Mouse (Mus musculus) lung, postnatal 4 days (tissue): Measurements from ENCODE around the gene Tmem169.
"Not testable (repeated sequence)": the region's sequence is repeated elsewhere in the genome, so short reads cannot be mapped to it uniquely, and the experiment has no call there.

Experiments
- DNase-seq, 2 experiments: peaks; one replicate each; pipeline ENCODE4 v3.0.0; 2021

Gene Tmem169

GRCm38 (mm10) chr1:72283992-72284485 is at the start of gene Tmem169, which contains the start of gene Pecr:
TSS of gene Tmem169 (plus strand) at chr1:72284369.
TSS of gene Pecr (minus strand) at chr1:72284314.
- DNase-seq, result peak; percentile 94 to 95

- DNase-seq, result peak; percentile 76 to 82
Measured at GRCm38 (mm10) chr1:72236363-72237006, 47.7 kb upstream of the Tmem169 start.

DNA sequence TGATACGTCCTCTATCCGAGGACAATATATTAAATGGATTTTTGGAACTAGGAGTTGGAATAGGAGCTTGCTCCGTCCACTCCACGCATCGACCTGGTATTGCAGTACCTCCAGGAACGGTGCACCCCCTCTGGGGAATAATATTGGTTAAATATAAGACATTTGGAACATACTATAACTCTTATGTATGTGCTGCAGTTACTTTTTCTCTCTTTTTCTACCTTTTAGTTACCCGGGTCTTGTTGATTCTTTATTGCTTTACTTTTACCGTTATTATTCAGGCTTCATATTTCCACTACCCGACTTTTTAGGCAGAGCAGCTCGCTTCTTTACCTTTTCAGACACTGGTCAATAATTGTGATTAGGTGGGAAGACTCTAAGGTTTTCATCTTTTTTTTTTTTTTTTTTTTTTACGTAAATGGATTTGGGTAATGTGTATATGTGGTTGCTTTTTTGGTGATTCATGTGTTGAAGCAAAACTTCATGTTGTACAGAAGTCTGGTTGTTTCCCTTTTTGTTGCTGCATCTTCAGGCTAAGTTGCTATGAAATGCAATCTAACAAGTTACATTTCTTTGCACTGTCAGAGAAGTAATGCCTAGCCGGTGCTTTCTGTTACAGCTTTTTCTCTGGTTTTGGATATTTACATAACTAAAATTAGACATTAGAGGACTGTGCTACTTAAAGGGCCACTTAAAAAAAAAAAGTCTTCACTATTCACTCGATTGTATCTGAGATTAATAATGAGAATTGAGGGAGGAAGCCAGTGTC is 47.0 kb upstream of the Tmem169 start:
- DNase-seq, result no peak

DNA sequence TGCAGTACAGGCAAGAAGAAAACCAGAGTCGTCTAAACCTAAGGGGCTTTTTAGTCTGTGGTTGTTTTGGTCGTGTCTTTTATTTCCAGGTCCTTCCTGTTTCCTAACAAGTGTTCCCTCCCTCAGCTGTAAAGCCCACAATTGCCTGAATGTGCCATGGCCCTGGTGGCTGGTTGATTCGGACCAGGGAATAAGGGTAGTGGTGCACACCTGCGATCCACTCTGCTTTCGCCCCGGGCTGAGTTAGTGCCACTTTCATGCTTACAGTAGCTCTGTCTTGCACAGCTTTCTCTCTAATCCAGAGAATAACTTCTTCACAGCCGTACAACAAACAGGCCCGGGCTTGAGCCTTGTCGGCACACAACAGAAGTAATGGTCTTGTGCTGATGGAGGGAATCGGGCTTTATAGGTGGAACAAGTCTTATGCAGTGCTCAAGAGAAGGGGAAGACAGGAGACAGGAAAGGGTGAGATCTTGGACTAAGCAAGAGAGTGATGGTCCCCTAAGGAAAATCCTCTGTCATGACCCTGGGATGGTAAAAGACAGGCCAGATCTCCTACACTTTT is 46.1 kb upstream of the Tmem169 start:
- DNase-seq, result no peak

- not testable (repeated sequence) for DNase-seq
Measured at GRCm38 (mm10) chr1:72239113-72239512, 45.1 kb upstream of the Tmem169 start.

DNA sequence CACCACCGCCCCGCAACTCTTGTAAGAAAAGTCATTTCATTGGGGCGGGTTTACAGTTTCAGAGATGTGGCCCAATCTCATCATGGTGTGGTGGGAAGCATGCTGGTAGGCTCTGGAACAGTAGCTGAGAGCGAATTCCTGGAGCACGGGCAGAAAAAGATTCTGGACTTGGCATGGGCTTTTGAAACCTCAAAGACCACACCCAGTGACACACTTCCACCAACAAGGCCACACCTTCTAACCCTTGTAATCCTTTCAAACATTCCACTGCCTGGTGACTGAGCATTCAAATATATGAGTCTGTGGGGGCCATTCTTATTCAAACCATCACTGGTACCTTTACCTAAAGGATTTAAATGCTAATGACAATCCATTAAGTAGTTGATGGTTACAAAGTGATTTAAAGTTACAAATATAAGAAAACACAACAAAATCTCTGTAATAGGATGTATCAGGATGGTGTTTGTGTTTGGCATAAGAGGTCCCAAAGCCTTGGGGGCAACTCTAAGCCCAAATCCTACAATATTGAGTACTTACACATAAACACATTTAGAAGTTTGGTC is 41.5 kb upstream of the Tmem169 start:
- DNase-seq, result no peak

DNA sequence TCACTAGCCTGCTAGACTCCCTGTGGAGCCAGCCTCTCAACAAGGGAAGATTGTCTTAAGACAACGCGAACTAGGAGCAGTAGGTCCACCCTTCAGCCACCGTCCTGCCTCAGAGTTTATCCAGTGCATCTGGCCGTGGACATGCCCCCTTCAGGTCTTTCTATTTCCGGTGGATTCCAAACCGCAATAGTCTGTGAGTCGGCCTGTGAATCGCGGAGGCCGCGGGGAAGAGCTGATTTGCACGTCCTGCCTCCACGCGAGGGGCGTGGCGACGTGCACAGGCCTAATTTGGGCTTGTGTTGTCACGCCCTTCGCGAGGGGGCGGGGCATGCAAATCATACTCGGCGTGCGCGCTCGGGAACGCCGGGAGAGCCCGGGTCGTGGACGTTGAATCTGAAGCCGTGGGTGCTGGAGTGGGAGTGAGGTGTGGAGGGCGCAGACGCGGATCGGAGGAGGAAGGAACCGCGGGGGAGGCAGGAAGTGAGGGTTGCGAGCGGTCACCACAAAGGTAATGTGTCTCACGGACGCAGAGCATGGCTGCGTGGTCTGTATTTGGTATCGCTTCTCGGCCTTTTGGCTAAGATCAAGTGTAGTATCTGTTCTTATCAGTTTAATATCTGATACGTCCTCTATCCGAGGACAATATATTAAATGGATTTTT is 40.4 kb upstream of the Tmem169 start:
- DNase-seq, result peak; percentile 96 to 97

- no peak for DNase-seq
Measured at GRCm38 (mm10) chr1:72244317-72245036, 39.7 kb upstream of the Tmem169 start.

- DNase-seq, result not testable (repeated sequence)
Measured at GRCm38 (mm10) chr1:72248226-72248737, 35.9 kb upstream of the Tmem169 start.

DNA sequence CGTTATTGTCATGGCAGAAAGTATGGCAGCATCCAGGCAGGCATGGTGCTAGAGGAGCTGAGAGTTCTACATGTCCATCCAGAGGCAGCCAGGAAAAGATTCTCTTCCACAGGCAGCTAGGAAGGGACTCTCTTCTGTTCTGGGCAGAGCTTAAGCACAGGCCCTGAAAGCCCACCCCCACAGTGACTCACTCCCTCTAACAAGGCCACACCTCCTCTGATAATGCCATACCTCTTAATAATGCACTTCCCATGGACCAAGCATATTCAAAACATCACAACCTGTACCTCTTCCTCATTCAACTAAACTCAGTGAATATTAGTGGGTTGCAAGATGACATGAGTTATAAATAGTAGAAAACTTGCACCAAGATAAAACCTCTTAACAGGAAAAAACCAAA is 32.4 kb upstream of the Tmem169 start:
- DNase-seq, result no peak

- peak; percentile 14 to 26 for DNase-seq
Measured at GRCm38 (mm10) chr1:72253881-72254491, 30.2 kb upstream of the Tmem169 start.

DNA sequence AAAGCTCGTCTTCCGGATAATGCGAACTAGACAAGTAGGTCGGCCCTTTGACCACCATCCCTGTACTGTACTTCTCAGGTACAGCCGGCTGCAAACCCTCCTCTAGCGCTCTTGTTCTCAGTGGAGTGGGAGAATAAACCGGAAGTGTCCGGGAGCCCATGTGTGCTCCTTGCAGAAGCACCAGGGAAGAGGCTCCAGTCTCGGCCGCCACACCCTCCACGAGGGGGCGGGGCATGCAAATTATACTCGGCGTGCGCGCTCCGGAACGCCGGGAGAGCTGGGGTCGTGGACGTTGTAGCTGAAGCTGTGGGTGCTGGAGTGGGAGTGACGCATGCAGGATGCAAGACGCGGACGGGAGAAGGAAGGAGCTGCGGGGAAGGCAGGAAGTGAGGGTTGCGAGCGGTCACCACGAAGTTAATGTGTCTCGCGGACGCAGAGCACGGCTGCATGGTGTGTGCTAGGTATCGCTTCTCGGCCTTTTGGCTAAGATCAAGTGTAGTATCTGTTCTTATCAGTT is 29.6 kb upstream of the Tmem169 start:
- DNase-seq, result peak; percentile 92 to 93

DNA sequence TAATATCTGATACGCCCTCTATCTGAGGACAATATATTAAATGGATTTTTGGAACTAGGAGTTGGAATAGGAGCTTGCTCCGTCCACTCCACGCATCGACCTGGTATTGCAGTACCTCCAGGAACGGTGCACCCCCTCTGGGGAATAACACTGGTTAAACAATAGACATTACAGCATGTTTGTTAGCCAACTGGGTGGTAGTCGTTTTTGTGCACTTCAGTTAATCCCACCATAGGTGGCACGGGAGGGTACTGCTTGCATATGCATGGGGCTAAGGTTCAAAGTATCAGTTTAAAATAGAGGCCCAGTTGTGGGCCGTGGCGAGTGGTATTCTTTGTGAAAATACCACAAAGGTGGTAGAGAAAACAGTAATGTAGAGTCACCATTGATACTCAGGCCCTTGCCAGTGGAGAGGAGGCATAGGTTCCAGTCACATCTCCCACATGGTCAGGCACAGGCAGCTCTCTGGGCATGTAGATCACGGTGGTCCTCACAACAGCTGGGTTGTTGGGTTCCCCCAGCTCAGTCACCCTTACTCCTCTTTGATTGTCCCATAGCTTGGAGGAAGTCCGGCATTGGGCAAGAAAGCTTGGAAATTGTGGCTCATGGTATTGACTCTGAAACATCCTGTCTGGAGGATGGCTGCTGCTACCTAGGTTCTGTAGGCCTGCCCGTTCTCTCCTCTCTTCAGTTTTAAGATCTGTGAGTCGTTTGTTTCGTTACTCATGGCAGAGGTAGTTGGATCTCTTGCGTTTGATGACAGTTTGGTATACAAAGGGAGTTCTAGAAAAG is 28.9 kb upstream of the Tmem169 start:
- DNase-seq, result peak; percentile 51 to 59

DNA sequence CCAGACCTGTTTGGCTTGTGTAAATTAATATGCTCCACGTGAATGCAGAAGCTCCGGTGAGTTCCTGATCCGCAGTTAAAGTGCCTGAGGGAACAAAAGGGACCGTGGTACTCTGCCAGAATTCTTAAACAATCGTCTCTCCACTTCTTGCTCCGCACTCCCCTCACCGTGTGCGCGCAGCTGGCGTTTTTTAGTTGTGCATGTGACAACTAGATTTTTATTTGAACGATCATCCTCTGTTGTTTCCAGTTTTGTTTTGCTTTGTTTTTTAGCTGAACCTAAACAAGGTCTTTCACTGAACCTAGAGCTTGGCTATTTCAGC is 28.4 kb upstream of the Tmem169 start:
- DNase-seq, result no peak

DNA sequence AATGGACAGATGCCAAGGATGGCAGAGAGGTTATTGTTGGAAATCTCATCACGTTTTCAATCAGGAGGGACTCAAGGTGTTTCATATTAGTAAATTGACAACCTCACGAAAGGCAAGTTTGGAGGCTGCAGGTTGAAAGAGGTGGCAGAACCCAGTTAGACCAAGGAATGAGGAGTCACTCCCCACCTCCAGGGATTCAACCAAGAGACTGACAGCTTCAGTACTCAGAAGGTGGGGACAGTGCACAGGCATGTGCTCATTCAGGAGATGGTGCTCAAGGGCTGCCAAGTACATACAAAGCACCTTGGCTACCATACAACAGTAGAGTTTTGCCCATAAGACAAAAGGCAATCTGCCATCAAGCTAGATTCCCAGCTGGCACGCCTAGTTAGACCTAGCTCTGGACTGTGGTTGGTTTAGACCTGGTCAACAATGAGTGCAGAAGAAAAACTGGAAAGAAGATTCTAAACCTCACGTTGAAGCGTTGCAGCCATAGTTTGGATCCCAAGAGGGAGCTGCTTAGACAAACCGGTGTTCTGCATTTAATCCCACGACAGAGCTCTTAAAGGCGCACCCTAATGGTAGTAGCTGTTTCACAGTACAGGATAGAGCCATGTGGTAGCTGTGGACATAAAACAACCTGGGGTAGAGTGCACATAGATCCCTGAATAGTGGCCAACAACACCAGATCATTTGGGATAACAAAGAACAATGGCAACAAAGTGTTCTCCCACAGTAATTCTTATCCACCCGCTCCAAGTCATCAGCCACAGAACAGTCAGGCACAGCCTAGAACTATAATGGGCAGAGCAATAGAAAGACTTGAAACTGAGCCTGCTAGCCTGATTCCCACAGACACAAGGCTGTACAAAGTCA is 27.6 kb upstream of the Tmem169 start:
- DNase-seq, result no peak

DNA sequence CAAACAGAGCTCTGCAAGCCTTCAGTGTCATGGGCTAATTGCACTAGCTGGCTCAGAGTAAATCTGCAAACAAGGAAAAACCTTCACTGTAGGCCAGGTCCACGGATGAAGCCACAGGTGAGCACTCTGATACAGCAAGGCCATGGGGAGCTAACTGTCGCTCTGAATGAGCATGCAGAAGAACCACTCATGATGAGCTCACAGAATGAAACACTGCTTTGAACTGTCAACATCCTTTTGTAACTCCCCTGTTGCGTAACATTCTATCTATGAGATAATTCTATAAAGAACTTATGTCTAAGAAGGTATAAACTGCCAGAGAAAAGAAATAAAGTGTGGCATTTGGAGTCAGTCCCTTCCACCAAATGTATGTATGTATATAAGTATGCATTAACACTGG is 21.1 kb upstream of the Tmem169 start:
- DNase-seq, result no peak

GRCm38 (mm10) chr1:72278085-72278484 is 6.1 kb upstream of the Tmem169 start:
- DNase-seq, result no peak

DNA sequence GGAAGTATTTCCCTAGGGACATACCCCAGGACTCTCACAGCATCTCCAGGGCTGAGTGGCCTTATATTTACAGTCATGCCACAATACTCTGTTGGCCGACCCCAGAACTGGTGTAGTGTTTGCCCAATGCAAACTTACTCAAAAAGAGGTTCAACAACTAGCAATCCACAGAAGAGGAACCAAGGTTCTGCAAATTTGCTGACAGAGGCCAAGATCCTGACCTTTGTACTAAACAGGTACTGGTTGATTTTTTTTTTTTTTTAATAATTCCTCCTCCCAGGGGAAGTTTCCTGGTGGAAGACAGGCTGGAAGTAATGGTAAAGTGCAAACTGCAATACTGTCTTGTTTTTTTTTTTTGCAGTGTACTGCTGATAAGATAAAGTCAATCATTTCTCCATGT is 1.6 kb upstream of the Tmem169 start:
- DNase-seq, result no peak

- DNase-seq, result no peak
Measured at GRCm38 (mm10) chr1:72284539-72284938, 370 bp downstream of the Tmem169 start.

- no peak for DNase-seq
Measured at GRCm38 (mm10) chr1:72286904-72287303, 2.7 kb downstream of the Tmem169 start.
